Mouse (Mus musculus) liver, postnatal 0 days (tissue): ENCODE results near the gene Serpina3k.
"Not testable (repeated sequence)": the region's sequence is repeated elsewhere in the genome, so short reads cannot be mapped to it uniquely, and the experiment has no call there.

Experiments used
- CTCF ChIP-seq: sonication (generic); IDR thresholded peaks from 2 replicates; pipeline ENCODE4 v1.5.1; 2016; ENCODE audit warnings: antibody characterized with exemption, low read depth
- EP300 ChIP-seq: IDR thresholded peaks from 2 replicates; pipeline ENCODE4 v1.6.1; 2016; ENCODE audit warnings: antibody characterized with exemption, low read depth, mild to moderate bottlenecking

GRCm38 (mm10) chr12:104378351-104378750 is 40.1 kb downstream of the Serpina3k start:
- TF ChIP-seq CTCF, EP300: not testable (repeated sequence)
